Comparison of ENCODE assay signal across 10 mouse cellular contexts in genomic region chr15:78869775-78870174, GRCm38 (mm10). TPM values are rescaled to one million over a fixed set of nuclear protein-coding genes. Genes with fewer than 3 reads are reported as not detected.
DNase-seq lines count a peak whose midpoint lies in the region; TF ChIP-seq lines count a peak whose summit lies in the region.
"Had no signal": no experiment of that assay in that cellular context is flagged by ENCODE, and none has a peak within 500 bp of the region (broad histone marks: within the 10 kb centered on the region; RNA-seq: fewer than 3 reads in every experiment).

No protein-coding gene starts in this region.

- no peaks in the 10 kb centered on the region for H3K79me2 ChIP-seq in MEL (ENCODE audit: control insufficient read depth, insufficient read depth, low read length, poor library complexity)

- peak; percentile 60 to 73 for DNase-seq in heart, postnatal 10 days
- DNase-seq in heart, adult 8-10 months (ENCODE audit: low spot score), result no peak
- DNase-seq in 416B (ENCODE audit: low read depth) (peak; percentile 80), MEL (ENCODE audit: low read depth, low spot score) (peak; percentile 85)
- peak; percentile 57 to 65 for DNase-seq in cerebellum, postnatal 36 days
- DNase-seq in kidney, postnatal 36 days, result peak; percentile 57 to 75
- DNase-seq in retina, embryonic 14.5 days (ENCODE audit: low spot score), result peak; percentile 86
- no peak for DNase-seq in urinary bladder, adult 2 months (ENCODE audit: low spot score)

- H3K27me3 ChIP-seq in MEL (ENCODE audit: control insufficient read depth in 1 of 2, insufficient read depth in 2 of 2, low read length in 2 of 2), result no peaks in the 10 kb centered on the region
- H3K27me3 ChIP-seq: limb, embryonic 15.5 days; stomach, embryonic 15.5 days had no signal

- TF ChIP-seq RAD21 in MEL (IDR thresholded peaks at IDR 0.05; ENCODE audit: low read depth, low read length), result peak; percentile 45

- TF ChIP-seq CTCF in MEL (IDR thresholded peaks at IDR 0.05 in 2 of 3, conservative IDR thresholded peaks at IDR 0.05 in 1 of 3; ENCODE audit: control insufficient read depth in 1 of 3, insufficient read depth in 1 of 3, low read depth in 2 of 3, low read length in 3 of 3, poor library complexity in 1 of 3, severe bottlenecking in 1 of 3), result peak; percentile 55 to 91 (median 68)

- no peak for TF ChIP-seq POLR2A in MEL (IDR thresholded peaks at IDR 0.05; ENCODE audit: control insufficient read depth in 1 of 2, insufficient read depth in 1 of 2, low read depth in 1 of 2, low read length in 2 of 2, poor library complexity in 1 of 2)

- H3K9ac ChIP-seq in MEL (ENCODE audit: control insufficient read depth, low read depth, low read length, poor library complexity, severe bottlenecking), result peak overlapping the region; percentile 51
- H3K9ac ChIP-seq: limb, embryonic 15.5 days; stomach, embryonic 15.5 days had no signal

- intact Hi-C loops in heart, postnatal 10 days (cut with DNase I), result loop anchor here (1.0 to 5.0 kb wide), 2 partner anchors 43 to 247 kb away; no protein-coding TSS in a partner anchor

- no peak overlapping the region for H3K27ac ChIP-seq in MEL (ENCODE audit: control insufficient read depth, low read depth, low read length)
- H3K27ac ChIP-seq: limb, embryonic 15.5 days had no signal

- H3K4me1 ChIP-seq in MEL (ENCODE audit: control insufficient read depth in 1 of 2, insufficient read depth in 2 of 2, low read length in 2 of 2), result peaks cover 0 to 2% of the 10 kb centered on the region in 2 experiments; a peak in 1 of 4 replicates

- peaks cover 0 to 2% of the 10 kb centered on the region in 2 experiments; a peak in 1 of 4 replicates for H3K36me3 ChIP-seq in MEL (ENCODE audit: control insufficient read depth in 1 of 2, insufficient read depth in 2 of 2, low read length in 2 of 2)
- H3K36me3 ChIP-seq: limb, embryonic 15.5 days; stomach, embryonic 15.5 days had no signal

- no peaks in the 10 kb centered on the region for H3K9me3 ChIP-seq in MEL (replicated peaks; ENCODE audit: insufficient read depth, low read length)
- H3K9me3 ChIP-seq: limb, embryonic 15.5 days; stomach, embryonic 15.5 days had no signal

- no peak for TF ChIP-seq EP300 in MEL (IDR thresholded peaks at IDR 0.05; ENCODE audit: low read depth in 1 of 2, low read length in 2 of 2)

- H3K4me3 ChIP-seq in MEL (ENCODE audit: control insufficient read depth in 1 of 2, insufficient read depth in 1 of 2, low read depth in 2 of 2, low read length in 2 of 2), result no peak overlapping the region
- H3K4me3 ChIP-seq: limb, embryonic 15.5 days; stomach, embryonic 15.5 days had no signal

TF ChIP-seq in MEL, 35 proteins besides CTCF, POLR2A, EP300 and RAD21:
- no peak for TF ChIP-seq CHD1 (IDR thresholded peaks at IDR 0.05; ENCODE audit: low read depth, low read length)
- TF ChIP-seq SMC3 (IDR thresholded peaks at IDR 0.05; ENCODE audit: low read depth, low read length), result peak; percentile 80
- no peak for TF ChIP-seq NELFE (IDR thresholded peaks at IDR 0.05; ENCODE audit: low read depth, low read length)
- TF ChIP-seq RCOR1 (IDR thresholded peaks at IDR 0.05; ENCODE audit: low read depth, low read length), result no peak
- no peak for TF ChIP-seq TAL1 (IDR thresholded peaks at IDR 0.05; ENCODE audit: low read length)
- peak; percentile 32; the same call in 1 of the 2 replicates for TF ChIP-seq ZC3H11A (IDR thresholded peaks at IDR 0.05; ENCODE audit: low read depth, low read length)
- no peak for TF ChIP-seq UBTF (IDR thresholded peaks at IDR 0.05; ENCODE audit: borderline replicate concordance, insufficient read depth, low read depth, low read length)
- TF ChIP-seq POLR2AphosphoS2 (IDR thresholded peaks at IDR 0.05; ENCODE audit: low read length), result no peak
- TF ChIP-seq USF1 (IDR thresholded peaks at IDR 0.05; ENCODE audit: low read depth, low read length), result peak; percentile 60
- peak; percentile 92 for TF ChIP-seq ZNF384 (IDR thresholded peaks at IDR 0.05; ENCODE audit: low read depth, low read length)
- no peak for TF ChIP-seq ZKSCAN1 (IDR thresholded peaks at IDR 0.05; ENCODE audit: low read depth, low read length)
- TF ChIP-seq KAT2A (conservative IDR thresholded peaks at IDR 0.05; ENCODE audit: low read depth, low read length), result no peak
- peak; percentile 49; the same call in 1 of the 2 replicates for TF ChIP-seq HCFC1 (IDR thresholded peaks at IDR 0.05; ENCODE audit: low read depth, low read length)
- TF ChIP-seq SIN3A (IDR thresholded peaks at IDR 0.05; ENCODE audit: low read length), result peak; percentile 92
- TF ChIP-seq TCF12 (IDR thresholded peaks at IDR 0.05; ENCODE audit: low read depth, low read length), result no peak
- TF ChIP-seq MAFK (IDR thresholded peaks at IDR 0.05; ENCODE audit: borderline replicate concordance, low read depth, low read length), result no peak
- no peak for TF ChIP-seq USF2 (IDR thresholded peaks at IDR 0.05; ENCODE audit: borderline replicate concordance in 1 of 2, insufficient read depth in 1 of 2, low read depth in 1 of 2, low read length in 2 of 2)
- no peak for TF ChIP-seq POLR2AphosphoS5 (IDR thresholded peaks at IDR 0.05; ENCODE audit: borderline replicate concordance, low read depth, low read length)
- no peak for TF ChIP-seq ETS1 (IDR thresholded peaks at IDR 0.05; ENCODE audit: low read depth, low read length)
- no peak for TF ChIP-seq CHD2 (IDR thresholded peaks at IDR 0.05; ENCODE audit: low read length)
- no peak for TF ChIP-seq BHLHE40 (IDR thresholded peaks at IDR 0.05; ENCODE audit: borderline replicate concordance, low read depth, low read length)
- TF ChIP-seq MEF2A (IDR thresholded peaks at IDR 0.05; ENCODE audit: extremely low read depth, insufficient replicate concordance, low read depth, low read length, poor library complexity, severe bottlenecking), result no peak
- peak; percentile 94 for TF ChIP-seq MAX (IDR thresholded peaks at IDR 0.05; ENCODE audit: low read length)
- no peak for TF ChIP-seq MAZ (IDR thresholded peaks at IDR 0.05; ENCODE audit: low read depth, low read length)
- TF ChIP-seq E2F4 (IDR thresholded peaks at IDR 0.05; ENCODE audit: borderline replicate concordance, low read depth, low read length), result no peak
- no peak for TF ChIP-seq ZMIZ1 (IDR thresholded peaks at IDR 0.05; ENCODE audit: low read depth, low read length)
- no peak for TF ChIP-seq TBP (IDR thresholded peaks at IDR 0.05; ENCODE audit: low read depth, low read length)
- TF ChIP-seq GATA1 (IDR thresholded peaks at IDR 0.05; ENCODE audit: low read depth, low read length), result no peak
- no peak for TF ChIP-seq GABPA (IDR thresholded peaks at IDR 0.05; ENCODE audit: low read depth, low read length)
- 0 out of 2 replicates have a peak, but pooled peaks have one; percentile 33 for TF ChIP-seq ELF1 (IDR thresholded peaks at IDR 0.05; ENCODE audit: low read depth, low read length)
- TF ChIP-seq JUND (IDR thresholded peaks at IDR 0.05; ENCODE audit: low read depth, low read length), result no peak
- no peak for TF ChIP-seq NRF1 (IDR thresholded peaks at IDR 0.05; ENCODE audit: insufficient read depth, low read depth, low read length, poor library complexity, severe bottlenecking)
- TF ChIP-seq MXI1 (IDR thresholded peaks at IDR 0.05; ENCODE audit: low read depth, low read length), result peak; percentile 98
- peak; percentile 99 for TF ChIP-seq MYC (IDR thresholded peaks at IDR 0.05; ENCODE audit: low read depth, low read length)
- TF ChIP-seq MYB (IDR thresholded peaks at IDR 0.05; ENCODE audit: low read depth, low read length), result no peak
TF ChIP-seq in MEL: peak in this region for 10.

RNA-seq across cellular contexts. Expression of gene Gga1, which starts 7.2 kb away (rescaled TPM):
- total RNA-seq in heart, postnatal 10 days (2021), result 10 to 100 TPM; 40.4 to 45.2 TPM
- 10 to 100 TPM; 44.8 to 49.1 (median 46.3) TPM for total RNA-seq in heart, adult 8-10 months (2022)
- total RNA-seq in MEL (2012; rRNA removed), result 16.1 and 18.2 TPM in 2 replicates
- polyA plus RNA-seq in MEL (2012; ENCODE audit: insufficient read depth in 1 of 2, insufficient read length in 2 of 2, low read depth in 1 of 2, low replicate concordance in 2 of 2, missing spikeins in 1 of 2), result 10 to 100 TPM in 1 of 2 experiments, not detected in 1; 48.1 TPM
- polyA plus RNA-seq in urinary bladder, adult 2 months (2012; rRNA removed), result 53.5 and 56.7 TPM in 2 replicates

RNA-seq across cellular contexts. Expression of gene Lgals2, which starts 14.4 kb away (rescaled TPM):
- under 1 TPM in 1 of 2 experiments, not detected in 1; 0.64 TPM for total RNA-seq in heart, postnatal 10 days (2021)
- total RNA-seq in heart, adult 8-10 months (2022), result under 1 TPM in 1 of 4 experiments, not detected in 3; 0.65 TPM
- total RNA-seq in MEL (2012; rRNA removed), result not detected in 2 replicates
- polyA plus RNA-seq in MEL (2012; ENCODE audit: insufficient read depth in 1 of 2, insufficient read length in 2 of 2, low read depth in 1 of 2, low replicate concordance in 2 of 2, missing spikeins in 1 of 2), result not detected
- polyA plus RNA-seq in urinary bladder, adult 2 months (2012; rRNA removed), result 1.3 and 2.1 TPM in 2 replicates

RNA-seq across cellular contexts. Expression of gene Cdc42ep1, which starts 27.4 kb away (rescaled TPM):
- 10 to 100 TPM; 63.9 to 68.5 TPM for total RNA-seq in heart, postnatal 10 days (2021)
- total RNA-seq in heart, adult 8-10 months (2022), result 10 to 100 TPM; 30.5 to 40.3 (median 39.1) TPM
- 0.04 TPM in 1 of 2 replicates, not detected in the other for total RNA-seq in MEL (2012; rRNA removed)
- polyA plus RNA-seq in MEL (2012; ENCODE audit: insufficient read depth in 1 of 2, insufficient read length in 2 of 2, low read depth in 1 of 2, low replicate concordance in 2 of 2, missing spikeins in 1 of 2), result 1 to 10 TPM in 1 of 2 experiments, not detected in 1; 1.7 TPM
- 21.0 and 21.6 TPM in 2 replicates for polyA plus RNA-seq in urinary bladder, adult 2 months (2012; rRNA removed)

RNA-seq across cellular contexts. Expression of gene Gm49510, which starts 29.7 kb away (rescaled TPM):
- not detected for total RNA-seq in heart, postnatal 10 days (2021)
- total RNA-seq in heart, adult 8-10 months (2022), result not detected
- total RNA-seq in MEL (2012; rRNA removed), result 0.27 TPM in 1 of 2 replicates, not detected in the other
- under 1 TPM in 1 of 2 experiments, not detected in 1; 0.17 TPM for polyA plus RNA-seq in MEL (2012; ENCODE audit: insufficient read depth in 1 of 2, insufficient read length in 2 of 2, low read depth in 1 of 2, low replicate concordance in 2 of 2, missing spikeins in 1 of 2)
- polyA plus RNA-seq in urinary bladder, adult 2 months (2012; rRNA removed), result 0.04 and 0.06 TPM in 2 replicates

RNA-seq across cellular contexts. Expression of gene Sh3bp1, which starts 29.8 kb away (rescaled TPM):
- 1 to 10 TPM; 6.3 to 8.2 TPM for total RNA-seq in heart, postnatal 10 days (2021)
- total RNA-seq in heart, adult 8-10 months (2022), result 1 to 10 TPM; 2.6 to 6.3 (median 4.1) TPM
- 17.1 and 21.0 TPM in 2 replicates for total RNA-seq in MEL (2012; rRNA removed)
- 10 to 100 TPM in 1 of 2 experiments, not detected in 1; 80.2 TPM for polyA plus RNA-seq in MEL (2012; ENCODE audit: insufficient read depth in 1 of 2, insufficient read length in 2 of 2, low read depth in 1 of 2, low replicate concordance in 2 of 2, missing spikeins in 1 of 2)
- polyA plus RNA-seq in urinary bladder, adult 2 months (2012; rRNA removed), result 34.6 and 35.1 TPM in 2 replicates

Comparison
In these comparisons a context has a peak if more than half of its experiments do, and no peak if none do; other contexts are left out.
1. DNase-seq: peak in heart, postnatal 10 days (2 of 2), 416B (single experiment), MEL (single experiment), cerebellum, postnatal 36 days (2 of 2), kidney, postnatal 36 days (2 of 2) and retina, embryonic 14.5 days (single experiment); none in heart, adult 8-10 months (single experiment) and urinary bladder, adult 2 months (single experiment).
2. RNA of gene Cdc42ep1, which starts 27.4 kb away (total RNA-seq): 63.9 to 68.5 TPM in heart, postnatal 10 days and 30.5 to 40.3 TPM in heart, adult 8-10 months; 0.04 TPM in MEL; every median in the first group is over 10 times any median in the second.